Mouse (Mus musculus): ENCODE measurements around the gene Gm20481. TPM values are rescaled to one million over a fixed set of nuclear protein-coding genes. Genes with fewer than 3 reads are reported as not detected.
"Not testable (repeated sequence)": the region's sequence is repeated elsewhere in the genome, so short reads cannot be mapped to it uniquely, and the experiment has no call there.

The Gm20481 gene
- polyA plus RNA-seq, 1 experiment from 2014 or later, result 0.73 TPM

GRCm38 (mm10) chr17:34953258-34953657, 16.5 kb upstream of the Gm20481 start:
- Histone ChIP-seq H3K27ac (peak overlapping the region; percentile 94; the same call in 1 of the 2 replicates), H3K4me2 (peak overlapping the region; percentile 88), H3K4me3 (peak overlapping the region; percentile 83), H3K4me1 (peaks cover 31% of the 10 kb centered on the region), H3K9me3 (replicated peaks) (no peaks in the 10 kb centered on the region), H3K9ac (peak overlapping the region; percentile 97; the same call in 1 of the 2 replicates), H3K27me3 (replicated peaks) (peaks cover 33% of the 10 kb centered on the region), H3K36me3 (peaks cover 25% of the 10 kb centered on the region)
- WGBS (ENCODE audit: insufficient replicate concordance), result 58% methylated on average over 3 of the region's 3 CpGs
- no peak for ATAC-seq

DNA sequence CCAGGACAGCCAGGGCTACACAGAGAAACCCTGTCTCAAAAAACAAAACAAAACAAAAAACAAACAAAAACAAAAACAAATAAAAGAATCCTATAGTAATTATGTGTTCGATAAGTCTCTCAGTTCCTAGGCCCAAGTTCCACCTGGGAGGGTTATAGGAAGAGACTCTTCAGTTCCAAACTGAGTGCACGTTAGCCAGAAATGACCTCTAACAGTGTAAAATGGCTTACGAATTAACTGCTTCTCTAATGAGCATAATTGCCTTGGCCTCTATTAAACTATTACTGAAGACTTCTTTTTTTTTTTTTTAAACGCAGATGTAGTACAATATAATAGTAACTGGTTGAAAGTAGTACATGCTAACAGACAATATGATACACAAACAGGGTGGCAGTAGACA, 15.8 kb upstream of the Gm20481 start:
- Histone ChIP-seq H3K36me3 (peaks cover 25% of the 10 kb centered on the region), H3K27me3 (replicated peaks) (peaks cover 36% of the 10 kb centered on the region), H3K9ac (no peak overlapping the region), H3K4me3 (no peak overlapping the region), H3K4me2 (no peak overlapping the region), H3K4me1 (peaks cover 31% of the 10 kb centered on the region), H3K27ac (no peak overlapping the region), H3K9me3 (replicated peaks) (no peaks in the 10 kb centered on the region)
- ATAC-seq, result no peak
- 89% methylated on average over 4 of the region's 4 CpGs for WGBS (ENCODE audit: insufficient replicate concordance)

DNA sequence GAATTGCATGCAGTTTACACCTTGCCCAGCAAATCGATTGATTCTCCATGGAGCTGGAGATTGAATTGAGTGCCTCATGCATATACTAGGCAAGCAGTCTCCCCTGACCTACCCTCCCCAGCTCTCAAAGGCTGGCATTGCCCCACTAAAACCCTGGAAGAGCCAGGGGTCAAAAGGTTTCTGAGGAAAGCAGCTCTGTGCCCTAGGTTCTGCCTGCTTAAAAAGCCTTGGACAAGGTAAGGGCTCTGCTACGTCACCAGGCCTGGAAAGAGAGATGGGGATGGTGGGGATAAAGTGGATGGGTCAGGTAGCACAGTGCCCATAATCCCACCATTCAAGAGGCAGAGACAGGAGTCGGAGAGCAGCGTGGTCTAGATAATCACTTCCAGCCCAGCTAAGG, 14.9 kb upstream of the Gm20481 start:
- Histone ChIP-seq H3K27ac (no peak overlapping the region), H3K9ac (no peak overlapping the region), H3K4me1 (peaks cover 33% of the 10 kb centered on the region), H3K4me2 (no peak overlapping the region), H3K4me3 (no peak overlapping the region), H3K36me3 (peaks cover 19% of the 10 kb centered on the region), H3K9me3 (replicated peaks) (no peaks in the 10 kb centered on the region), H3K27me3 (replicated peaks) (peaks cover 38% of the 10 kb centered on the region)
- WGBS (ENCODE audit: insufficient replicate concordance), result 80% methylated on average over 4 of the region's 4 CpGs
- no peak for ATAC-seq

DNA sequence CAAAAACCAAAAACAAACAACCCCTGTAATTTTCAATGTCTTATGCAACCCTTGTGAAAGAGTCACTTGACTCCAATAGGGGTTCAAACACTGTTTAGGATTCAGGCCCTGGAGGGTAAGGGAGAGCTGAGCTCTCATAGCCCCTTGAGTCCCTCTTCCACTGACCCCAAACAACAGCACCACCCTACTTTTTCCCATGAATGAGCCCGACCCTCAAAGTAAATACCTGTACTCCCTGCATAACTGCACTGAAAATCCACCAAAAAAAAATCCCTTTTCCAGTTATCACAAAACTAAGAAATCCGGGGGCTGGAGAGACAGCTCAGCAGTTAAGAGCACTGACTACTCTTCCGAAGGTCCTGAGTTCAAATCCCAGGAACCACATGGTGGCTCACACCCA, 13.8 kb upstream of the Gm20481 start:
- Histone ChIP-seq H3K27me3 (replicated peaks) (peaks cover 46% of the 10 kb centered on the region), H3K27ac (no peak overlapping the region), H3K9ac (no peak overlapping the region), H3K4me3 (no peak overlapping the region), H3K9me3 (replicated peaks) (no peaks in the 10 kb centered on the region), H3K36me3 (peaks cover 9% of the 10 kb centered on the region), H3K4me1 (peaks cover 29% of the 10 kb centered on the region), H3K4me2 (no peak overlapping the region)
- WGBS (ENCODE audit: insufficient replicate concordance), result 57% methylated on average over 3 of the region's 3 CpGs
- ATAC-seq, result no peak

DNA sequence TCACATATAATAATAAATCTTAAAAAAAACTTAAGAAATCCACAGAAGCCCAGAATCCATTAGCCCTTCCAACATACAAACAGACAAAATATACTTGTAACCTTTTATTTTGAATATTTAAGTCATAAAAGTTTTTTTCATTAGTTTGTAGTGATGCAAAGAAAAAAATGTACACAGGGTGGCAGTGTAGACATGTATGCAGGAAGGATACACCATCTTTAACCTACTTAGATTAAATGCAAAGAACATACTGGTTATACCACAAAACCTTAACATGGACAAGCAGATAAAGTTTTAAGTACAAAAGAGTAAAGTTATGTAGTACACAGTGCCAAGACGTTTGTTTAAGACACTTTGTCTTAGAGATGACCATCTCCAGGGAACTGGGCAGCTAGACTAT, 13.4 kb upstream of the Gm20481 start:
- 17% methylated on average over 1 of the region's 1 CpGs for WGBS (ENCODE audit: insufficient replicate concordance)
- no peaks in the 10 kb centered on the region for H3K9me3 ChIP-seq (replicated peaks)
- peaks cover 51% of the 10 kb centered on the region for H3K27me3 ChIP-seq (replicated peaks)

GRCm38 (mm10) chr17:34957291-34957690, 12.4 kb upstream of the Gm20481 start:
- peaks cover 19% of the 10 kb centered on the region for H3K4me1 ChIP-seq
- H3K4me2 ChIP-seq; H3K9me3 ChIP-seq (replicated peaks); H3K4me3 ChIP-seq; H3K9ac ChIP-seq; H3K27ac ChIP-seq; ATAC-seq; H3K36me3 ChIP-seq: not testable (repeated sequence)
- WGBS (ENCODE audit: insufficient replicate concordance), result 21% methylated on average over 26 of the region's 40 CpGs
- H3K27me3 ChIP-seq (replicated peaks), result peaks cover 60% of the 10 kb centered on the region

More for the DNA sequence above, 13.4 kb upstream of the Gm20481 start:
- Histone ChIP-seq H3K4me3 (no peak overlapping the region), H3K27ac (no peak overlapping the region), H3K4me2 (no peak overlapping the region), H3K9ac (no peak overlapping the region), H3K4me1 (peaks cover 25% of the 10 kb centered on the region), H3K36me3 (peaks cover 4% of the 10 kb centered on the region)
- ATAC-seq, result no peak

GRCm38 (mm10) chr17:34957966-34958365, 11.7 kb upstream of the Gm20481 start:
- not testable (repeated sequence) for H3K4me3 ChIP-seq; H3K9me3 ChIP-seq (replicated peaks); H3K4me2 ChIP-seq; H3K36me3 ChIP-seq; H3K27ac ChIP-seq; H3K9ac ChIP-seq; ATAC-seq
- WGBS (ENCODE audit: insufficient replicate concordance), result 22% methylated on average over 28 of the region's 40 CpGs
- peaks cover 19% of the 10 kb centered on the region for H3K4me1 ChIP-seq
- peaks cover 67% of the 10 kb centered on the region for H3K27me3 ChIP-seq (replicated peaks)

GRCm38 (mm10) chr17:34958734-34959129, 11.0 kb upstream of the Gm20481 start:
- Histone ChIP-seq H3K4me1 (peaks cover 12% of the 10 kb centered on the region), H3K4me2 (peak overlapping the region; percentile 87), H3K4me3 (peak overlapping the region; percentile 63), H3K27me3 (replicated peaks) (peaks cover 75% of the 10 kb centered on the region)
- not testable (repeated sequence) for H3K9me3 ChIP-seq (replicated peaks); H3K36me3 ChIP-seq; H3K9ac ChIP-seq; H3K27ac ChIP-seq
- WGBS (ENCODE audit: insufficient replicate concordance), result 1% methylated on average over 31 of the region's 47 CpGs
- ATAC-seq, result peak; percentile 36; the same call in 1 of the 2 replicates

- Histone ChIP-seq H3K4me1 (peaks cover 12% of the 10 kb centered on the region), H3K27me3 (replicated peaks) (peaks cover 76% of the 10 kb centered on the region), H3K9ac (peak within 1 kb of the TSS; percentile 75), H3K4me2 (peak within 1 kb of the TSS; percentile 87), H3K4me3 (peak within 1 kb of the TSS; percentile 63), H3K27ac (peak within 1 kb of the TSS; percentile 85)
- peak; percentile 90 for ATAC-seq
- under 1% methylated on average over 32 of the region's 32 CpGs for WGBS (ENCODE audit: insufficient replicate concordance)
- not testable (repeated sequence) for H3K36me3 ChIP-seq; H3K9me3 ChIP-seq (replicated peaks)
Measured at GRCm38 (mm10) chr17:34959130-34959778, 10.5 kb upstream of the Gm20481 start, which contains the start of gene Hspa1b. Gene Hspa1b (minus strand): TSS chr17:34959238.

- Histone ChIP-seq H3K4me1 (peaks cover 12% of the 10 kb centered on the region), H3K27me3 (replicated peaks) (peaks cover 77% of the 10 kb centered on the region), H3K36me3 (no peaks in the 10 kb centered on the region), H3K27ac (peak overlapping the region; percentile 85), H3K4me2 (peak overlapping the region; percentile 87), H3K9ac (peak overlapping the region; percentile 75), H3K9me3 (replicated peaks) (no peaks in the 10 kb centered on the region), H3K4me3 (peak overlapping the region; percentile 63)
- WGBS (ENCODE audit: insufficient replicate concordance), result 5% methylated on average over 12 of the region's 12 CpGs
- ATAC-seq, result peak; percentile 53
Measured at GRCm38 (mm10) chr17:34959881-34960515, 9.7 kb upstream of the Gm20481 start.

DNA sequence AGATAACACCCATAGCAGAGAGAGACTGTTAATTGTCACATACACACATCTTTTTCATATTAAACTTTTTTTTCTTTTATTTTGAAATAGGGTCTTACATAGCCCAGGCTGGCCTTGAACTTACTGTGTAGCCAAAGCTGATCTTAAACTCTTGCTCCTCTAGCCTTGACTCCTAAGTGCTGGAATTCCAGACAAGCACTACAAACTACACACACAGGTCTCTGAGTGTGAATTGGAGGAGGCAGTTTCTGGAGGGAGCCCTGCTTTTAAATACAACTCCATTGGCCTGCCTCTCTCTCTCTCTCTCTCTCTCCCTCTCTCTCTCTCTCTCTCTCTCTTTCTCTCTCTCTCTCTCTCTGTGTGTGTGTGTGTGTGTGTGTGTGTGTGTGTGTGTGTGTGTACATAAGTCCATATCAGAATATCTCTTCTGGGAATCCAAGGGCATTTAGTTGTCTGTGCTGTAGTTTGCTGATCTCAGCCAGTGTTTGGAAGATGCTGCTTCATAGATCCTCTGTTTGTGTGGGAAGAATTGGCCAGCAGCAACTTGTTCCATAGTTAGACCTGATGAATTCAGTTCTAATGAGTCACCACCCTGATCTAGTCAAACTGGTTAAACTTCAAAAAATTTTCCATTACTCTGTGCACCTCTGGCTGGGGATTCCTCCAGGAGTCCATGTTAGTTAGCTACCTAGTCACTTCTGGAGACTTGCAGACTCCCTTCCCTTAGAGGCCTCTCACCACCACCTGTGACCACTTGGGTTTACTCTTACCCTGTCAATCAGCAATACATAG, 8.8 kb upstream of the Gm20481 start:
- H3K36me3 ChIP-seq, result no peaks in the 10 kb centered on the region
- H3K27me3 ChIP-seq (replicated peaks), result peaks cover 77% of the 10 kb centered on the region
- no peaks in the 10 kb centered on the region for H3K9me3 ChIP-seq (replicated peaks)
- ATAC-seq, result no peak
- peaks cover 12% of the 10 kb centered on the region for H3K4me1 ChIP-seq
- no peak overlapping the region for H3K4me2 ChIP-seq
- no peak overlapping the region for H3K9ac ChIP-seq
- no peak overlapping the region for H3K27ac ChIP-seq
- no peak overlapping the region for H3K4me3 ChIP-seq

DNA sequence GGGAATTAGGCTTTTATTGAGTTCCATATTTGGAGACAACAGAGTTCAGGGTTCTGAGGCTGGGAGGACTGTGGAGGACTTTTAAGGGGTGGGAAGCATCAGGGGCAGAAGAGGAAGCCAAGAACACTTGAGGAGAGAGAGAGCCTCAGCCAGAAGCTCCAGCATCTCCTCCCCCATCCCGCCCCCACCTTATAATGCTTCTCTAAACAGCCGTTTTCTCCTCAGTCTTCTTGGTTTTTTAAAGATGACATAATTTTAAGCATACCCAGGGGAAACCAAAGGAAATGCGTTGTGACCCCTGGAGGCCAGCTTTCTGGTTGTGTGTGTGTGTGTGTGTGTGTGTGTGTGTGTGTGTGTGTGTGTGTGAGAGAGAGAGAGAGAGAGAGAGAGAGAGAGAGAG, 7.6 kb upstream of the Gm20481 start:
- Histone ChIP-seq H3K4me3 (no peak overlapping the region), H3K9ac (no peak overlapping the region), H3K36me3 (no peaks in the 10 kb centered on the region), H3K4me2 (no peak overlapping the region), H3K27ac (no peak overlapping the region), H3K4me1 (peaks cover 12% of the 10 kb centered on the region), H3K9me3 (replicated peaks) (no peaks in the 10 kb centered on the region), H3K27me3 (replicated peaks) (peaks cover 80% of the 10 kb centered on the region)
- WGBS (ENCODE audit: insufficient replicate concordance), result 27% methylated on average over 3 of the region's 3 CpGs
- no peak for ATAC-seq

All from liver, embryonic 12.5 days (tissue).